Mouse (Mus musculus) intestine, embryonic 16.5 days (tissue): ENCODE results near the gene Gm9758. TPM values are rescaled to one million over a fixed set of nuclear protein-coding genes. Genes with fewer than 3 reads are reported as not detected.
"Not testable (repeated sequence)": the region's sequence is repeated elsewhere in the genome, so short reads cannot be mapped to it uniquely, and the experiment has no call there.

Experiments used
- ATAC-seq: fragments of 200-750 bp; cut with Nextera tagmentation; 2 replicates; pipeline ENCODE4 v1.8.0; 2017; ENCODE audit warnings: moderate TSS enrichment, moderate library complexity
- H3K27ac ChIP-seq: fragments of 300-500 bp; sonication (generic); 2 replicates; pipeline ENCODE4 v1.5.1; 2014; ENCODE audit warnings: mild to moderate bottlenecking, low read length
- H3K27me3 ChIP-seq: fragments of 300-500 bp; sonication (generic); replicated peaks from 2 replicates; pipeline ENCODE4 v1.6.1; 2014; ENCODE audit warnings: low read length, control low read depth, mixed read lengths; ENCODE audit not compliant: control insufficient read depth, insufficient read depth
- H3K36me3 ChIP-seq: fragments of 300-500 bp; sonication (generic); 2 replicates; pipeline ENCODE4 v1.6.1; 2014; ENCODE audit warnings: low read length, control low read depth; ENCODE audit not compliant: control insufficient read depth, insufficient read depth
- H3K4me1 ChIP-seq: fragments of 300-500 bp; sonication (generic); 2 replicates; pipeline ENCODE4 v1.6.1; 2014; ENCODE audit warnings: low read length, control low read depth, mixed read lengths; ENCODE audit not compliant: control insufficient read depth, insufficient read depth
- H3K4me2 ChIP-seq: fragments of 300-500 bp; sonication (generic); 2 replicates; pipeline ENCODE4 v1.6.1; 2014; ENCODE audit warnings: low read depth, low read length, control low read depth
- H3K4me3 ChIP-seq: fragments of 300-500 bp; sonication (generic); 2 replicates; pipeline ENCODE4 v1.5.1; 2014; ENCODE audit warnings: mild to moderate bottlenecking, low read length
- H3K9ac ChIP-seq: fragments of 300-500 bp; sonication (generic); 2 replicates; pipeline ENCODE4 v1.6.1; 2014; ENCODE audit warnings: low read depth, low read length
- H3K9me3 ChIP-seq: fragments of 300-500 bp; sonication (generic); 2 replicates; pipeline ENCODE4 v1.6.1; 2016; ENCODE audit warnings: low read length, control low read depth; ENCODE audit not compliant: control insufficient read depth
- WGBS: fragments of 180-500 bp; shearing (Covaris S2); extraction: QIAGEN DNeasy Blood & Tissue Kit; methylation state at CpG from one replicate; pipeline ENCODE4 v1.1.7; 2014; 5-methylcytosine and 5-hydroxymethylcytosine counted together
- polyA plus RNA-seq: library from polyadenylated mRNA; unstranded; fragments of >200 nt; fragmentation: Nextera tagmentation; extraction: Ambion mirVana; gene quantifications from 2 replicates; pipeline ENCODE4 v1.2.1, GENCODE M21; 2015

Gm9758 gene
- polyA plus RNA-seq = not detected in 2 replicates

- H3K4me3 ChIP-seq, H3K9me3 ChIP-seq, ATAC-seq, H3K36me3 ChIP-seq, H3K9ac ChIP-seq, H3K27me3 ChIP-seq, H3K4me2 ChIP-seq, H3K27ac ChIP-seq, H3K4me1 ChIP-seq: not testable (repeated sequence)
- 73% methylated on average over 1 of the region's 1 CpGs for WGBS
Measured at GRCm38 (mm10) chr5:14914799-14915198, at the start of gene Gm9758. Gene Gm9758 (minus strand): TSS chr5:14914899.

GRCm38 (mm10) chr5:14963821-14964220 lies 49.1 kb upstream of the Gm9758 start:
- H3K36me3 ChIP-seq, ATAC-seq, H3K9me3 ChIP-seq, H3K4me1 ChIP-seq, H3K9ac ChIP-seq, H3K4me3 ChIP-seq, H3K4me2 ChIP-seq, H3K27me3 ChIP-seq, H3K27ac ChIP-seq: not testable (repeated sequence)
- WGBS = 76% methylated on average over 13 of the region's 13 CpGs

- WGBS = 81% methylated on average over 4 of the region's 4 CpGs
- H3K27me3 ChIP-seq, H3K4me1 ChIP-seq, H3K9me3 ChIP-seq, H3K27ac ChIP-seq, H3K4me3 ChIP-seq, H3K36me3 ChIP-seq, H3K4me2 ChIP-seq, H3K9ac ChIP-seq, ATAC-seq: not testable (repeated sequence)
Measured at GRCm38 (mm10) chr5:14961502-14961901, 46.8 kb upstream of the Gm9758 start.

GRCm38 (mm10) chr5:14955928-14956706 lies 41.4 kb upstream of the Gm9758 start:
- not testable (repeated sequence) for H3K9me3 ChIP-seq, H3K27ac ChIP-seq, H3K4me2 ChIP-seq, H3K4me1 ChIP-seq, H3K9ac ChIP-seq, H3K4me3 ChIP-seq, H3K36me3 ChIP-seq, ATAC-seq, H3K27me3 ChIP-seq
- WGBS = 75% methylated on average over 1 of the region's 1 CpGs

DNA sequence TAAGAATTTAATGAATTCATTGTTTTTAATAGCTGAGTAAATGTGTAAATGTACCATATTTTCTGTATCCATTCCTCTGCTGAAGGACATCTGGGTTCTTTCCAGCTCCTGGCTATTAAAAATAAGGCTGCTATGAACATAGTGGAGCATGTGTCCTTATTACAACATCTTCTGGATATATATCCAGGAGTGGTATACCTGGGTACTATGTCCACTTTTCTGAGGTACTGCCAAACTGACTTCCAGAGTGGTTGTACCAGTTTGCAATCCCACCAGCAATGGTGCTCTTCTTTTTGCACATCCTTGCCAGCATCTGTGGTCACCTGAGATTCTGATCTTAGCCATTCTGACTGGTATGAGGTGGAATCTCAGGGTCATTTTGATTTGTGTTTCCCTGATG lies 38.9 kb upstream of the Gm9758 start:
- H3K4me3 ChIP-seq, H3K4me2 ChIP-seq, H3K36me3 ChIP-seq, H3K4me1 ChIP-seq, H3K9me3 ChIP-seq, H3K27ac ChIP-seq, H3K9ac ChIP-seq, ATAC-seq, H3K27me3 ChIP-seq: not testable (repeated sequence)

DNA sequence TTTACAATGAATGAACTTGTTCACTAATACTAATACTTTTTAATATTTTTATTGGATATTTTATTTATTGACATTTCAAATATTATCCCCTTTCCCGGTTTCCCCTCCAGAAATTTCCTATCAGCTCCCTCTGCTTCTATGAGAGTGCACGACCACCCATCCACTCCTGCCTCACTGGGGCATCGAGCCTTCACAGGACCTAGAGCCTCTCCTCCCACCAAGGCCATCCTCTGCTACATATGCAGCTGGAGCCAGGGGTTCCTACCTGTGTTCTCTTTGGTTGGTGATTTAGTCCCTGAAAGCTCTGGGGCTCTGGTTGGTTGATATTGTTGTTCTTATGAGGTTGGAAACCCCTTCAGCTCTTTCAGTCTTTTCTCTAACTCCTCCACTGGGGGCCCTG lies 38.0 kb upstream of the Gm9758 start:
- 70% methylated on average over 3 of the region's 3 CpGs for WGBS
- H3K36me3 ChIP-seq, H3K9ac ChIP-seq, ATAC-seq, H3K4me3 ChIP-seq, H3K4me2 ChIP-seq, H3K27ac ChIP-seq, H3K27me3 ChIP-seq, H3K4me1 ChIP-seq: not testable (repeated sequence)
- 0 out of 2 replicates have a peak, but pooled peaks cover 10% of the 10 kb centered on the region for H3K9me3 ChIP-seq

- 64% methylated on average over 7 of the region's 7 CpGs for WGBS
- not testable (repeated sequence) for H3K9ac ChIP-seq
Measured at GRCm38 (mm10) chr5:14951822-14952221, 37.1 kb upstream of the Gm9758 start.

GRCm38 (mm10) chr5:14947482-14948198 lies 32.9 kb upstream of the Gm9758 start:
- not testable (repeated sequence) for H3K27ac ChIP-seq, H3K4me3 ChIP-seq, H3K27me3 ChIP-seq, H3K9me3 ChIP-seq, H3K9ac ChIP-seq, H3K4me2 ChIP-seq, H3K36me3 ChIP-seq, ATAC-seq, H3K4me1 ChIP-seq
- WGBS = 53% methylated on average over 4 of the region's 4 CpGs

More at GRCm38 (mm10) chr5:14951822-14952221, 37.1 kb upstream of the Gm9758 start:
- not testable (repeated sequence) for H3K4me1 ChIP-seq, H3K27ac ChIP-seq, H3K4me3 ChIP-seq, H3K4me2 ChIP-seq, H3K27me3 ChIP-seq, H3K36me3 ChIP-seq
- 0 out of 2 replicates have a peak, but pooled peaks cover 12% of the 10 kb centered on the region for H3K9me3 ChIP-seq
- peak; percentile 36; the same call in 1 of the 2 replicates for ATAC-seq

GRCm38 (mm10) chr5:14945524-14945923 lies 30.8 kb upstream of the Gm9758 start:
- not testable (repeated sequence) for H3K4me1 ChIP-seq, H3K27me3 ChIP-seq, H3K4me2 ChIP-seq, H3K9me3 ChIP-seq, H3K4me3 ChIP-seq, H3K9ac ChIP-seq, H3K36me3 ChIP-seq, ATAC-seq, H3K27ac ChIP-seq
- 45% methylated on average over 4 of the region's 4 CpGs for WGBS
